Mouse (Mus musculus): Measurements from ENCODE around the gene Rxfp4. TPM values are rescaled to one million over a fixed set of nuclear protein-coding genes. Genes with fewer than 3 reads are reported as not detected.

Rxfp4 gene
- polyA plus RNA-seq, 1 experiment from 2014 or later = not detected

DNA sequence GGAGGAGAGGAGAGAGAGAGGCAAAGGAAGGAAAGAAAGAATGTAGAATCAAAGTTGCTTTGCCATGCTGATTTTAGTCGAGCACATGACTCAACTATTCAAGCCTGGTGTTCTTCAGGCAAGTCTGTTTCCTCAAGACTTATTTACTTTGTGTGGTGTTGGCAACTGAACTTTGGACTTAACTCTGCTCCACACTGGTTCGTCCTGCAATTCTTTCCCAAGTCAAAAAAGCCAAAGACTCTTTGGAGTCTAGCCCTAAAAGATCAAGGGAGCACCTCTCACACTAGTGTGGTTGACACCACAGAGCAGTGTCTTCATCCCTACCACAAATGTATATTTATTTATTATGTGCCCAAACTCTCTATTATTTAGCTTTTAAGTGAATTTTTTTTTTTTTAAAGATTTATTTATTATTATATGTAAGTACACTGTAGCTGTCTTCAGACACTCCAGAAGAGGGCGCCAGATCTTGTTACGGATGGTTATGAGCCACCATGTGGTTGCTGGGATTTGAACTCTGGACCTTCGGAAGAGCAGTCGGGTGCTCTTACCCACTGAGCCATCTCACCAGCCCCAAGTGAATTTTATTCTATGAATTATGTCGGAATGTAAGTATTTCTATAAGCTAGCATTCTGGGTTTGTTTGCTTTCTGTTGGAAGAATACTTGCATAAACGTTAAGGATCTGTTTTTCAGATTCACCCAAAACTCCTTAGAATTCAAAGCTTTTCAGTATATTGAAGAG is 31.5 kb upstream of the Rxfp4 start:
- 60% methylated on average over 8 of the region's 8 CpGs for WGBS

DNA sequence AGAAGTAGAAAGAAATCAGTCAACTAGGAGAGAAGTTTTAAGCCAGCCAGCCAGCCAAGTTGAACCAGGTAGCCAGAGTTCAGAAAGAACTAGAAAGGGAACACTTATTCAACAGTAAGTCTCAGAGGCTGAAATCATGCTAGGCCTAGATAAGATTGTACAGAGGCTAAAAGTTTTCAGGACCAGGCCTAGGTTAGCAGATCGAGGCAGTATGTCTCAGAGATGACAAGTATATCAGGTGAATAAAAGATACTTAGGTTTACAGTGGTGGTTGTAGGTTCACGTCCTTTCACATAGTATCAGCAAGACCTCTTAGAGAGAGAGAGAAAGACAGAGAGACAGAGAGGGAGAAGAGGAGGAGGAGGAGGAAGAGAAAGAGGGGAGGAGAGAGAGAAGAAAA is 30.9 kb upstream of the Rxfp4 start:
- Histone ChIP-seq H3K9ac (no peak overlapping the region), H3K27me3 (replicated peaks) (no peaks in the 10 kb centered on the region), H3K4me1 (replicated peaks) (peaks cover 14% of the 10 kb centered on the region), H3K4me3 (no peak overlapping the region), H3K27ac (ENCODE audit: poor library complexity, severe bottlenecking) (no peak overlapping the region), H3K9me3 (replicated peaks) (no peaks in the 10 kb centered on the region), H3K36me3 (peaks cover 13% of the 10 kb centered on the region), H3K4me2 (no peak overlapping the region)
- no peak for ATAC-seq (ENCODE audit: insufficient number of reproducible peaks, low FRiP score)
- WGBS = 70% methylated on average over 2 of the region's 2 CpGs

More for the DNA sequence above, 31.5 kb upstream of the Rxfp4 start:
- H3K9me3 ChIP-seq (replicated peaks) = no peaks in the 10 kb centered on the region
- H3K9ac ChIP-seq = peak overlapping the region; percentile 69; the same call in 1 of the 2 replicates
- H3K27ac ChIP-seq (ENCODE audit: poor library complexity, severe bottlenecking) = peak overlapping the region; percentile 90; the same call in 1 of the 2 replicates
- H3K4me1 ChIP-seq (replicated peaks) = peaks cover 14% of the 10 kb centered on the region
- H3K27me3 ChIP-seq (replicated peaks) = no peaks in the 10 kb centered on the region
- peak overlapping the region; percentile 91; the same call in 1 of the 2 replicates for H3K4me2 ChIP-seq
- H3K36me3 ChIP-seq = peaks cover 17% of the 10 kb centered on the region
- ATAC-seq (ENCODE audit: insufficient number of reproducible peaks, low FRiP score) = no peak
- peak overlapping the region; percentile 93 for H3K4me3 ChIP-seq

DNA sequence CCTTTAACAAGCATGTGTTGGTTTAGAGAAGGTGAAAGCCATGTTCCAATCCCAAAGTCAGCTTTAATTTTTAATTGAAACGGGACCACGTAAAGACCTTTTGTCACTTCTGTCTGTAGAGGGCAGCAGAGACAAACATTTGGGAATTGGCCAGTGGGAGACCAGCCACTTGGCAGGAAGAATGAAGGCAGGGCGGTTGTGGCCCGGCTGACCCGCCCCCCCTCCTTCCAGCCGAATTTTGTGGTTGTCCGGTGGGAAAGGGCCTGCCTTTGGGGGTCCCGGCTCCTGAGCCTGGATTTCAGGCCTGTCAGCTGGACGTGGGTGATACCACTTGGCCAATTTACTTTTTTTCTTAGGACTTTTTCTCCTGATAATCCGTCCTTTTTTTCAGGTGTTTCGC is 24.5 kb upstream of the Rxfp4 start:
- WGBS = 8% methylated on average over 11 of the region's 11 CpGs
- Histone ChIP-seq H3K9ac (peak overlapping the region; percentile 49), H3K36me3 (no peaks in the 10 kb centered on the region), H3K4me2 (peak overlapping the region; percentile 68), H3K4me3 (peak overlapping the region; percentile 29), H3K27me3 (replicated peaks) (no peaks in the 10 kb centered on the region), H3K9me3 (replicated peaks) (no peaks in the 10 kb centered on the region; the same call in 1 of the 2 replicates), H3K27ac (ENCODE audit: poor library complexity, severe bottlenecking) (no peak overlapping the region), H3K4me1 (replicated peaks) (no peaks in the 10 kb centered on the region)
- ATAC-seq (ENCODE audit: insufficient number of reproducible peaks, low FRiP score) = peak; percentile 57

DNA sequence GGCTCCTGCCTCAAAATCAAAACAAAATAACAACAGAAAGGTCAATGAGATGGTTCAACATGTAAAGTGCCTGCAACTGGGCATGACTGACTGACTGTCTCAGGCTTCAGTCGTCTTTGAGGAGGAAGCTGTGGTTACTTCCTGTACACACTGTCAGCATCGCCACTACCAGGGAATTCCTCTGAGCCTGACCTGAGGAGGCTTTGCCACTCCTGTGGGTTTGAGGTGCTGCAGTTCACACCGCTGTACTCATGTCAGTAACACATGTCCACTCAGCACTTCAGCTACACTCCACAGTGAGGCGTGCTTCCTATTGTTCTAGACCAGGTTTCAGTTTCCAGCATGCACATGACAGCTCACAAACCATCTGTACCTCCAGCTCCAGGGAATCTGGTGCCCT is 11.2 kb upstream of the Rxfp4 start:
- no peaks in the 10 kb centered on the region for H3K36me3 ChIP-seq
- H3K9ac ChIP-seq = no peak overlapping the region
- no peak for ATAC-seq (ENCODE audit: insufficient number of reproducible peaks, low FRiP score)
- 71% methylated on average over 4 of the region's 4 CpGs for WGBS
- no peaks in the 10 kb centered on the region for H3K27me3 ChIP-seq (replicated peaks)
- H3K4me3 ChIP-seq = no peak overlapping the region
- H3K9me3 ChIP-seq (replicated peaks) = no peaks in the 10 kb centered on the region
- no peak overlapping the region for H3K27ac ChIP-seq (ENCODE audit: poor library complexity, severe bottlenecking)
- no peak overlapping the region for H3K4me2 ChIP-seq
- H3K4me1 ChIP-seq (replicated peaks) = no peaks in the 10 kb centered on the region

DNA sequence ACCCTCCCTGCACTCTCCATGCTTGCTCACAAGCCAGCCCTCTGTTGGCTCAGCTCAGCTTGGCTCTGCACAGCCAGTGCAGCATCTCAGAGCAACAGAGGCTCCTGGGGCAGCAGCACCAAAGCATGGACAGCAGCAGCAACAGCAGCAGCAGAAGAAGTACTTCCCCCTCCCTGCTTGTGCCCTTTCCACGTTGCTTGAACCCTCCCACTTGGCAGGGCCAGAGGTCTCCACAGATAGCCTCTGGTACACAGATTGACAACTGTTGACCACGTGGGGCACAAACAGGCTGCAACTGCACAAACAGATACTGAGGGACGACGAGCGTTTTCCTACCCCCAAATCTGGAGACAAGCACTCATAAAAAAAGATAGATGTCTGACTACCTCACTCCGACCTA is 6.9 kb upstream of the Rxfp4 start:
- Histone ChIP-seq H3K9ac (no peak overlapping the region), H3K27me3 (replicated peaks) (no peaks in the 10 kb centered on the region), H3K4me2 (no peak overlapping the region), H3K9me3 (replicated peaks) (no peaks in the 10 kb centered on the region), H3K4me3 (no peak overlapping the region), H3K4me1 (replicated peaks) (peaks cover 7% of the 10 kb centered on the region), H3K27ac (ENCODE audit: poor library complexity, severe bottlenecking) (no peak overlapping the region), H3K36me3 (no peaks in the 10 kb centered on the region)
- no peak for ATAC-seq (ENCODE audit: insufficient number of reproducible peaks, low FRiP score)
- WGBS = 33% methylated on average over 6 of the region's 6 CpGs

DNA sequence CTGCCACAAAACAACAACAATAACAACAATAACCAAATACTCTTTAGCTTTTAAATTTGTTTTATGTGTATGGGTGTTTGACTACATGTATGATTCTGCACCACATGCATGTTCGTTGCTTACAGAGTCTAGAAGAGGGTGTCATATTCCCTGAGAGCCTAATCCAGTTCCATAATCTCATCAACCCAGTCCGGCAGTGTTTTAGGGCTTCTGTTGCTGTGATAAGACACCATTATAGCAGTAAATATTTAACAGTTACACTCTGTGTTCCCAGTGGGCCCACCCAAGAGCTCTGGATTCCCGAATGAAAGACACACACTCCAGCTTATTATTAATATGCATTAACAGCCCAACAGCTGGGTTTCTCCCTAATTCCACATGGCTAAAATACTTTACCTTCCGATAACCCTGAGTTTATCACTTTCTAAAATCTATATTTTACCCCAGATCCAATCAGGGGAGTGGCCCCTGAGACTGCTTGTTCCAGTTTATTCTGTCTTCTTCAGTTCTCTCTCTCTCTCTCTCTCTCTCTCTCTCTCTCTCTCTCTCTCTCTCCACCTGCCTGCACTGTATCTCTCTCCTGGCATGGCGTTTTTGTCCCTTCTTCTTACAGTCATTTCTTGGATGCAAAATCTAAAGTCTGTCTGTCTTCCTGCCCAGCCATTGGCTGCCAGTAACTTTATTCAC is 5.6 kb upstream of the Rxfp4 start:
- ATAC-seq (ENCODE audit: insufficient number of reproducible peaks, low FRiP score) = no peak
- Histone ChIP-seq H3K36me3 (no peaks in the 10 kb centered on the region), H3K27me3 (replicated peaks) (no peaks in the 10 kb centered on the region), H3K4me1 (replicated peaks) (peaks cover 19% of the 10 kb centered on the region), H3K9ac (no peak overlapping the region), H3K4me2 (no peak overlapping the region), H3K4me3 (no peak overlapping the region), H3K9me3 (replicated peaks) (no peaks in the 10 kb centered on the region), H3K27ac (ENCODE audit: poor library complexity, severe bottlenecking) (no peak overlapping the region)
- 66% methylated on average over 5 of the region's 5 CpGs for WGBS

DNA sequence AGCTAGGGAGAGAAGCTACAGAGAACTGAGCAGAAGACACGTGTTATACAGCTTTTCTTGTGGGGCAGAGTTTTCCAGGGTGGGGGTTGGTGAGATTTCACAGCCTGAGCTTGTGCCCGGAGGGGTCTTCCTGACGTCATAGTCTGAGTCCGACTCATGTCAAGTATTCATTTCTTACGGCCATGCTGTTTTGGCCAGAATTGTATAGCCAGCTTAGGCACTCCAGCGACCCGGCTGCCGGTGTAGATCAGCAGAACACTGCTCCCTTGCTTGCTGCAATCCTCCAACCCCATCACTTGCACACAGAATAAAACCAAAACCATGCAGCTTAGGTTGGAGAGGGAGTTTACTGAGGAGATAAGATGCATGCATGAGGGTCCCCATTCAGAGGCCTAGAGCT is 2.7 kb upstream of the Rxfp4 start:
- WGBS = 76% methylated on average over 8 of the region's 8 CpGs
- H3K4me1 ChIP-seq (replicated peaks) = peaks cover 23% of the 10 kb centered on the region

DNA sequence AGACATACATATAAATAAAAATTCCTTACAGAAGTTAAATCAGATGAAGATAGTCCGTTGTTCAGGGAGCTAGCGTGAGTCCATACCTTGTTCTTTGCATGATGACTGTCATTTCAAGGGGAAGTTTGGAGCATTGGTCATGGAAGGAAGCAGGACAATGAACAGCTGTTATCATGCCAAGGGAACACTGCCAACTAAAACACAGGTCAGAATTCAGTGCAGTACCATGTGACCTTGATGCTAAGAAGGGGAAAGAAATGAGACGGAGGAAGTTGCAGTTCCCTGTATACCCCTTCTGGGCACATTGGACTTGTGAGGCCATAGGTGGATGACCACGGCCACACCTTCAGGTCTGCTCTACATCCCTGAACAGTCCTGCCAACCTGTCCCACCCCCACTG is 1.7 kb upstream of the Rxfp4 start:
- ATAC-seq (ENCODE audit: insufficient number of reproducible peaks, low FRiP score) = peak; percentile 74
- H3K36me3 ChIP-seq = no peaks in the 10 kb centered on the region
- 59% methylated on average over 4 of the region's 4 CpGs for WGBS
- no peak overlapping the region for H3K4me3 ChIP-seq
- H3K27me3 ChIP-seq (replicated peaks) = no peaks in the 10 kb centered on the region
- no peaks in the 10 kb centered on the region for H3K9me3 ChIP-seq (replicated peaks)
- no peak overlapping the region for H3K9ac ChIP-seq
- 0 out of 2 replicates have a peak overlapping the region, but pooled peaks have one; percentile 11 for H3K4me2 ChIP-seq
- H3K27ac ChIP-seq (ENCODE audit: poor library complexity, severe bottlenecking) = 0 out of 2 replicates have a peak overlapping the region, but pooled peaks have one; percentile 8
- H3K4me1 ChIP-seq (replicated peaks) = peaks cover 23% of the 10 kb centered on the region

More for the DNA sequence above, 2.7 kb upstream of the Rxfp4 start:
- Histone ChIP-seq H3K4me3 (no peak overlapping the region), H3K9me3 (replicated peaks) (no peaks in the 10 kb centered on the region), H3K36me3 (no peaks in the 10 kb centered on the region), H3K4me2 (no peak overlapping the region), H3K27ac (ENCODE audit: poor library complexity, severe bottlenecking) (no peak overlapping the region), H3K9ac (no peak overlapping the region), H3K27me3 (replicated peaks) (no peaks in the 10 kb centered on the region)
- no peak for ATAC-seq (ENCODE audit: insufficient number of reproducible peaks, low FRiP score)

DNA sequence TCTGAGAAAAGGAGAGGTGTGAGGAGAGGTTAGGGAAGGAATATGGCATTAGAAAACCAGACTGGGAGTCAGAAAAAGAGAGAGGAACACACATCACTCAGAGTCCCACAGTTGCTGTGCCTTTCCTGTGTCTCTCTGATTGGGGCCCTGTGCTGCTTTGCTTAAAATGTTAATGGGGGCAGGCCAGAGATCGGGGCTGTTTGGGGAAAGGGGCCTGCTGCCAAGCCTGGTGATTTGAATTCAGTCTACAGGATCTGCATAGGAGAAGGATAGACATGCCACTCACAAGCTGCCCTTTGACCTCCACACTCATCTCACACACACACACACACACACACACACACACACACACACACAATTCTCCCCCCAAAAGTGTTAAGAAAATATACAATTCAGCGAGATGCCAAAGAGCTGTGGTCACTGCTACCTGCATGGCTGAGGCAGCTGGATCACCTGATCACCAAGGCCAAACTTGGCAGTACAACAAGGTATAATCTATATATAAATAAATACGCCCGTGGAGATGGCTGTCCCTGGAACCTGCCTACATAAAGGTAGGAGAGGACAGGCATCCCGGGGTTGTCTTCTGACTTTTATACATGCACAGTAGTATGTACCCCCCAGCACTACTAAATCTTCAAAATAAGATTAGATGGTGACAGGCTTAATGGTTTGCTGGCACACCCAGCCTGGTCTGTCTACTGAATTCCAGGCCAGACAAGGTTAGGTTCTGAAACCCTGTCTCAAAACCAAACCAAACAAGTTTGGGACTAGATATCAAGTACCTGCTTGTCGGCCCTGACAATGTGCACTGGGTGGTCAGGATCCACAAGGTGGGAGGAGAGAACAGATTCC is 801 bp upstream of the Rxfp4 start:
- 0 out of 2 replicates have a peak, but pooled peaks have one; percentile 7 for ATAC-seq (ENCODE audit: insufficient number of reproducible peaks, low FRiP score)

DNA sequence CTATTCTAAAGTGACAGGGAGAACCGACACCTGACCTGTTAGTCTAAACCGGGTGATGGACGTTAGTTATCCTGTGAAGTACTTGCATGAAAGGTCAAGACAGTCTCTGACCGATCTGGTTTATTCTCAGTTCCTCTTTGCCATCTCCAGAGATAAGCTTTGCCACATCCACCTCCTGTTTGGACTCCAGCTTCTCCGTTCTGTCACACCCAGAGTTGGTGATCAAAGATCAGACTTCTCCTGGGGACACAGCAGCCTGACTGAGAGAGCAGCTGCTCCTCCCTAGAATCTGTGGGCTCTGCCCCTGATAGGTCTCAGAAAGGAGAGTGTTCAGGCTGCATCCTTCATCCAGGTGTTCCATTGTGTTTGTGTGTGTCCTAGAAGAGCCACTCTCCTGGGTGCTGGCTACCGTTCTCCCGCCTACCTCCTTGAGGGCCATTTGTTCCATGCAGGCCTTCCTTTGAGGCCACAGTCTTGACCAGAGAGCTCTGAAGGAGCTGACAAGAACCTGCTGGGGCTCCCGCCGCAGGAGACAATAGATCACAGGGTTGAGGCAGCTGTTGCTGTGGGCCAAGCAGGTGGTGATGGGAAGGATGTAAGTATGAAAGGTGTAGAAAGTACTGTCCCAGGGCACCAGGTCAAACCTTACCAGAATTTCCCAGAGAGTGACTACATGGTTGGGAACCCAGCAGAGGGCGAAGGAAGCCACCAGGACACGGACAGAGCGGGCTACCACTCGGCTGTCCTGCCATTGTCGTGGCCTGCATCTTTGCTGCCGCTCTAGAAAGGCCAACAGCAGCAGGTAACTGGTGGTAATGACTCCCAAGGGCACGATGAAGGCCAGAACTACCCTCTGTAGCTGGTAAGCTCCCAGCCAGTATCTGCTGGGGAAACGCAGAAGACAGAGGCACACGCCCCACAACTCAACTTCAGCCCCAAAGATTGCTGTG is 998 bp downstream of the Rxfp4 start:
- H3K4me2 ChIP-seq = no peak overlapping the region
- H3K9me3 ChIP-seq (replicated peaks) = no peaks in the 10 kb centered on the region
- no peak overlapping the region for H3K9ac ChIP-seq
- peaks cover 23% of the 10 kb centered on the region for H3K4me1 ChIP-seq (replicated peaks)
- no peaks in the 10 kb centered on the region for H3K27me3 ChIP-seq (replicated peaks)
- no peak overlapping the region for H3K27ac ChIP-seq (ENCODE audit: poor library complexity, severe bottlenecking)
- H3K36me3 ChIP-seq = peaks cover 19% of the 10 kb centered on the region
- 67% methylated on average over 18 of the region's 18 CpGs for WGBS
- ATAC-seq (ENCODE audit: insufficient number of reproducible peaks, low FRiP score) = no peak
- no peak overlapping the region for H3K4me3 ChIP-seq

More for the DNA sequence above, 801 bp upstream of the Rxfp4 start:
- Histone ChIP-seq H3K4me3 (no peak overlapping the region), H3K9me3 (replicated peaks) (no peaks in the 10 kb centered on the region), H3K9ac (no peak overlapping the region), H3K4me2 (no peak overlapping the region), H3K27ac (ENCODE audit: poor library complexity, severe bottlenecking) (no peak overlapping the region), H3K36me3 (peaks cover 1% of the 10 kb centered on the region; the same call in 1 of the 2 replicates), H3K27me3 (replicated peaks) (no peaks in the 10 kb centered on the region), H3K4me1 (replicated peaks) (peaks cover 23% of the 10 kb centered on the region)
- 79% methylated on average over 6 of the region's 6 CpGs for WGBS

Measured in heart, embryonic 12.5 days (tissue).